Mouse (Mus musculus): ENCODE measurements around the gene Samd4b.

GRCm38 (mm10) chr7:28452361-28453005, 145.5 kb downstream of the Samd4b start:
- TF ChIP-seq CTCF (conservative IDR thresholded peaks at IDR 0.05; ENCODE audit: low read length) (no peak), NANOG (IDR thresholded peaks at IDR 0.05; ENCODE audit: borderline replicate concordance, low read length) (no peak)

All from E14TG2a.4 (cell line).